Mouse (Mus musculus): ENCODE measurements around the gene Tgm1.

Gene Tgm1

GRCm38 (mm10) chr14:55713729-55714122 lies at the start of gene Tgm1:
Gene Tgm1 (minus strand): TSS chr14:55713926.
- DNase-seq (ENCODE audit: low spot score), result no peak

GRCm38 (mm10) chr14:55763166-55763565 lies 49.4 kb upstream of the Tgm1 start:
- DNase-seq (ENCODE audit: low spot score), result no peak

GRCm38 (mm10) chr14:55762001-55762821 lies 48.5 kb upstream of the Tgm1 start:
- no peak for DNase-seq (ENCODE audit: low spot score)

- DNase-seq (ENCODE audit: low spot score), result no peak
Observed at GRCm38 (mm10) chr14:55761163-55761562, 47.4 kb upstream of the Tgm1 start, which contains the start of gene Ltb4r2. Gene Ltb4r2 (plus strand): TSS chr14:55761428.

GRCm38 (mm10) chr14:55760156-55760555 lies 46.4 kb upstream of the Tgm1 start:
- DNase-seq (ENCODE audit: low spot score), result peak; percentile 81

- no peak for DNase-seq (ENCODE audit: low spot score)
Observed at GRCm38 (mm10) chr14:55758363-55758784, 44.6 kb upstream of the Tgm1 start, which contains the start of gene Cideb. Gene Cideb (minus strand): TSS chr14:55758458.

- no peak for DNase-seq (ENCODE audit: low spot score)
Observed at GRCm38 (mm10) chr14:55757566-55757965, 43.8 kb upstream of the Tgm1 start.

- no peak for DNase-seq (ENCODE audit: low spot score)
Observed at GRCm38 (mm10) chr14:55747051-55747847, 33.5 kb upstream of the Tgm1 start.

- no peak for DNase-seq (ENCODE audit: low spot score)
Observed at GRCm38 (mm10) chr14:55745861-55746237, 32.1 kb upstream of the Tgm1 start.

- no peak for DNase-seq (ENCODE audit: low spot score)
Observed at GRCm38 (mm10) chr14:55745180-55745860, 31.6 kb upstream of the Tgm1 start, which contains the start of the genes Dhrs1 and Nop9. Gene Dhrs1 (minus strand): TSS chr14:55745690. Gene Nop9 (plus strand): TSS chr14:55745693.

GRCm38 (mm10) chr14:55743711-55744110 lies 30.0 kb upstream of the Tgm1 start:
- DNase-seq (ENCODE audit: low spot score), result peak; percentile 78

- DNase-seq (ENCODE audit: low spot score), result no peak
Observed at GRCm38 (mm10) chr14:55737086-55737687, 23.5 kb upstream of the Tgm1 start.

GRCm38 (mm10) chr14:55735758-55736157 lies 22.0 kb upstream of the Tgm1 start:
- no peak for DNase-seq (ENCODE audit: low spot score)

- DNase-seq (ENCODE audit: low spot score), result no peak
Observed at GRCm38 (mm10) chr14:55735334-55735733, 21.6 kb upstream of the Tgm1 start.

- DNase-seq (ENCODE audit: low spot score), result no peak
Observed at GRCm38 (mm10) chr14:55734869-55735268, 21.1 kb upstream of the Tgm1 start.

- no peak for DNase-seq (ENCODE audit: low spot score)
Observed at GRCm38 (mm10) chr14:55733889-55734288, 20.2 kb upstream of the Tgm1 start.

- no peak for DNase-seq (ENCODE audit: low spot score)
Observed at GRCm38 (mm10) chr14:55730531-55731032, 16.9 kb upstream of the Tgm1 start.

GRCm38 (mm10) chr14:55730116-55730515 lies 16.4 kb upstream of the Tgm1 start:
- no peak for DNase-seq (ENCODE audit: low spot score)

GRCm38 (mm10) chr14:55727889-55728685 lies 14.4 kb upstream of the Tgm1 start:
- no peak for DNase-seq (ENCODE audit: low spot score)

GRCm38 (mm10) chr14:55726261-55726660 lies 12.5 kb upstream of the Tgm1 start:
- no peak for DNase-seq (ENCODE audit: low spot score)

- no peak for DNase-seq (ENCODE audit: low spot score)
Observed at GRCm38 (mm10) chr14:55724411-55724871, 10.7 kb upstream of the Tgm1 start.
